Mouse (Mus musculus): ENCODE data around the gene Bhlha15. TPM values are rescaled to one million over a fixed set of nuclear protein-coding genes. Genes with fewer than 3 reads are reported as not detected.

Bhlha15 gene
- polyA plus RNA-seq, 1 experiment from 2014 or later = 0.28 TPM

DNA sequence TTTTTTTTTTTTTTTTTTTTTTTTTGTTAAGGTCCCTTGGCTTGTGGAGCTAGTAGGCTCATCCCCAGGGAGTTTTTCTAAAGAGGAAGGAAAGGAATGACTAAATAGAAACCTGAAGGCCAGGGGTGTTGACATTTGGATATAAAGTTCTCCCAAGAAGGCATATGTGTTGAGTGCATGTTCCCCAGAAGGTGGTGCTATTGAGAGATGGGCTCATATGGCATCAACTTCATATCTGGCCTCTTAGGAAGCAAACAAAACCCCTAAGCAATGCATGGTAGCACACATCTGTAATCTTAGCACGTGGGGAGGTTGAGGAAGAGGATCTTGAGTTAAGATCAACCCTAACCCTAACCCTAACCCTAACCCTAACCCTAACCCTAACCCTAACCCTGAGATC is 41.3 kb downstream of the Bhlha15 start:
- Histone ChIP-seq H3K4me1 (ENCODE audit: control insufficient read depth, insufficient read depth, low read length) (no peaks in the 10 kb centered on the region), H3K27ac (ENCODE audit: low read depth, low read length) (no peak overlapping the region), H3K9ac (ENCODE audit: low read depth, low read length) (no peak overlapping the region), H3K9me3 (ENCODE audit: control insufficient read depth, low read length) (no peaks in the 10 kb centered on the region), H3K4me2 (replicated peaks; ENCODE audit: low read depth, low read length) (no peak overlapping the region), H3K27me3 (ENCODE audit: control insufficient read depth, insufficient read depth, low read length) (no peaks in the 10 kb centered on the region), H3K36me3 (ENCODE audit: control insufficient read depth, insufficient read depth, low read length) (no peaks in the 10 kb centered on the region), H3K4me3 (ENCODE audit: low read length) (no peak overlapping the region)
- WGBS = 76% methylated on average over 1 of the region's 1 CpGs
- ATAC-seq (ENCODE audit: low FRiP score, low TSS enrichment) = no peak

DNA sequence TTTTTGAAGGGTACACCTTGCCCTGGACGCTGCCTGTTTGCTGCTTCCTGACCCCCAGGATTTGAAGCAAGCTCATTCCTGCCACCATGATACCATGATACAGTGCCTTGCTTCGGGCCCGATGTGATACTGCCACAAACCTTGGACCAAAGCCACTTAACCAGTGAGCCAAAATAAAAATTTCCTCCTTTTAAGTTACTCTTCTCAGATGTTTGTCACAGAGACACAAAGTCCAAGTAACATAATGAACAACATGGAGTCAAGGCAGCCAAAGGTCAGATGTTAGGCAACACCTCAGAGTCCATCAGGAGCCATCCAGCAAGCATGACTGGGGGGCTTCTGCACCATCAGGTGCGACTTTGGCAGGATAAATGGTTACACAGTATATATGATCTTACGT is 42.4 kb downstream of the Bhlha15 start:
- no peak overlapping the region for H3K4me2 ChIP-seq (replicated peaks; ENCODE audit: low read depth, low read length)

DNA sequence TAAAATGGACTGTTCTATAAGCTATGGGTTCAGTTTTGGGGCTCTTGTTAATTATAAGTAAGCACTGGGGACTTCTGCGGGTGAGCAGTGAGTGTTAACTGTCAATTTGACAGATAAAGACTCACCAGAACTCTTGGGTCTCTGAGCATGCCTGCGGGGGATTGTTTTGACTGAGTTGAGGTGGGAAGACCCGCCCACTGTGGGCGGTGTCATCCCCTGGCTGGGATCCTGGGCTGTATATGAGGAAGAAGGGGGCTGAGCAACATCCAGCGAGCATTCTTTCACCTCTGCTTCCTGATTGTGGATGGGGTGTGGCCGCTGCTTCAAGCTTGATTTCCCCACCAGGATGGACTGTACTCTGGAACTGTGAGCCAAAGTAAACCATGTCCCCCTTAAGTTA is 44.1 kb downstream of the Bhlha15 start:
- Histone ChIP-seq H3K4me1 (ENCODE audit: control insufficient read depth, insufficient read depth, low read length) (no peaks in the 10 kb centered on the region), H3K27ac (ENCODE audit: low read depth, low read length) (no peak overlapping the region), H3K4me3 (ENCODE audit: low read length) (no peak overlapping the region), H3K9ac (ENCODE audit: low read depth, low read length) (no peak overlapping the region), H3K36me3 (ENCODE audit: control insufficient read depth, insufficient read depth, low read length) (no peaks in the 10 kb centered on the region), H3K9me3 (ENCODE audit: control insufficient read depth, low read length) (no peaks in the 10 kb centered on the region), H3K4me2 (replicated peaks; ENCODE audit: low read depth, low read length) (no peak overlapping the region), H3K27me3 (ENCODE audit: control insufficient read depth, insufficient read depth, low read length) (no peaks in the 10 kb centered on the region)
- 76% methylated on average over 6 of the region's 6 CpGs for WGBS
- no peak for ATAC-seq (ENCODE audit: low FRiP score, low TSS enrichment)

More for the DNA sequence above, 42.4 kb downstream of the Bhlha15 start:
- H3K36me3 ChIP-seq (ENCODE audit: control insufficient read depth, insufficient read depth, low read length) = no peaks in the 10 kb centered on the region
- ATAC-seq (ENCODE audit: low FRiP score, low TSS enrichment) = no peak
- no peak overlapping the region for H3K27ac ChIP-seq (ENCODE audit: low read depth, low read length)
- H3K27me3 ChIP-seq (ENCODE audit: control insufficient read depth, insufficient read depth, low read length) = no peaks in the 10 kb centered on the region
- no peak overlapping the region for H3K9ac ChIP-seq (ENCODE audit: low read depth, low read length)
- no peak overlapping the region for H3K4me3 ChIP-seq (ENCODE audit: low read length)
- H3K4me1 ChIP-seq (ENCODE audit: control insufficient read depth, insufficient read depth, low read length) = no peaks in the 10 kb centered on the region
- H3K9me3 ChIP-seq (ENCODE audit: control insufficient read depth, low read length) = no peaks in the 10 kb centered on the region
- 85% methylated on average over 5 of the region's 5 CpGs for WGBS

DNA sequence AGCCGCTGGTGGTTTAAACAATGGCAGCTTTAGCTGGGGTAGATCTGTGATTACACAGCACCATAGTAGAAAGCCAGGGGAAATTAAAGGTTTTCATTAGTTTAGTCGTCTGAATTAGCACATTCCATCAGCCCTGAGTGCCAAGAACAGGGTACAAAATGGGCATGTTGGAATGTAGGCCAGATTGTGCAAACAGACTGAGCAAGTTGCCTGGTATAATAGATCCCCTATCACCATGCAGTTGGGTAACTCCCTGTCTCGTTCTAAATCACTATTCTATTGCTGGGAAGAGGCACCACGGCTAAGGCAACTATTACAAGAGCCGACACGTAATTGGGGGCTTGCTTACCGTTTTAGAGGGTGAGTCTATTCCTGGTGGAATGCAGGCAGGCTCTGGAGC is 44.6 kb downstream of the Bhlha15 start:
- H3K9me3 ChIP-seq (ENCODE audit: control insufficient read depth, low read length) = no peaks in the 10 kb centered on the region
- WGBS = 91% methylated on average over 7 of the region's 7 CpGs
- no peaks in the 10 kb centered on the region for H3K4me1 ChIP-seq (ENCODE audit: control insufficient read depth, insufficient read depth, low read length)
- no peak overlapping the region for H3K4me3 ChIP-seq (ENCODE audit: low read length)
- H3K9ac ChIP-seq (ENCODE audit: low read depth, low read length) = no peak overlapping the region
- no peak for ATAC-seq (ENCODE audit: low FRiP score, low TSS enrichment)
- no peaks in the 10 kb centered on the region for H3K27me3 ChIP-seq (ENCODE audit: control insufficient read depth, insufficient read depth, low read length)
- no peak overlapping the region for H3K4me2 ChIP-seq (replicated peaks; ENCODE audit: low read depth, low read length)
- no peaks in the 10 kb centered on the region for H3K36me3 ChIP-seq (ENCODE audit: control insufficient read depth, insufficient read depth, low read length)
- no peak overlapping the region for H3K27ac ChIP-seq (ENCODE audit: low read depth, low read length)

DNA sequence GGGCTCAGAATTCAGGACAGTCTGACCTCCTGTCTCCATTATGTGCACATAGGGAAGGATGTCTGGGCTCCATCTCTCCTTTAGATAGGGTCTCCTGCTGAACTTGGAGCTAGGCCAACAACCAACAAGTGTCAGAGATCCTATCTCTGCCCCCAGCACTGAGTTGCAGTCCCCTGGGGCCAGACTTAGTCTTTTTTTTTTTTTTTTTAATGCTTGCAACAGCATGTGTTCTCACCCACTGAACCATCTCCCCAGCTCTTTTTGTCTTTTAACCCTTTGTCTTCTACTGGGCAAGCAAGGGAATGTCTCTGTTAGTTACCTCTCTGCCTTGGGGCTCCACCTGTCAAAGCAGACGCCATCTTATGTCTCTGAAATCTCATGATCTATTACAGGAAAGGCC is 48.9 kb downstream of the Bhlha15 start:
- ATAC-seq (ENCODE audit: low FRiP score, low TSS enrichment) = no peak
- Histone ChIP-seq H3K4me3 (ENCODE audit: low read length) (no peak overlapping the region), H3K27me3 (ENCODE audit: control insufficient read depth, insufficient read depth, low read length) (no peaks in the 10 kb centered on the region), H3K9me3 (ENCODE audit: control insufficient read depth, low read length) (no peaks in the 10 kb centered on the region), H3K4me1 (ENCODE audit: control insufficient read depth, insufficient read depth, low read length) (no peaks in the 10 kb centered on the region), H3K27ac (ENCODE audit: low read depth, low read length) (no peak overlapping the region), H3K9ac (ENCODE audit: low read depth, low read length) (no peak overlapping the region), H3K4me2 (replicated peaks; ENCODE audit: low read depth, low read length) (no peak overlapping the region), H3K36me3 (ENCODE audit: control insufficient read depth, insufficient read depth, low read length) (no peaks in the 10 kb centered on the region)
- 68% methylated on average over 1 of the region's 1 CpGs for WGBS

Other genes with a start within 250 kb of the Bhlha15 start
- 85.2 and 97.1 TPM in 2 replicates for gene Ccz1, start 175.4 kb upstream of the Bhlha15 start, polyA plus RNA-seq (2014; fragmentation: Nextera tagmentation; extraction: Ambion mirVana)
- gene Ocm, start 163.6 kb upstream of the Bhlha15 start, polyA plus RNA-seq (2014; fragmentation: Nextera tagmentation; extraction: Ambion mirVana) = 6.5 and 8.2 TPM in 2 replicates
- 4.1 and 6.8 TPM in 2 replicates for gene Lmtk2, start 89.8 kb upstream of the Bhlha15 start, polyA plus RNA-seq (2014; fragmentation: Nextera tagmentation; extraction: Ambion mirVana)
- 13.9 and 16.4 TPM in 2 replicates for gene Tecpr1, start 33.3 kb downstream of the Bhlha15 start, polyA plus RNA-seq (2014; fragmentation: Nextera tagmentation; extraction: Ambion mirVana)
- gene Bri3, start 54.2 kb downstream of the Bhlha15 start, polyA plus RNA-seq (2014; fragmentation: Nextera tagmentation; extraction: Ambion mirVana) = 136 and 148 TPM in 2 replicates
- gene Baiap2l1, start 167.8 kb downstream of the Bhlha15 start, polyA plus RNA-seq (2014; fragmentation: Nextera tagmentation; extraction: Ambion mirVana) = 9.0 and 13.2 TPM in 2 replicates